Mouse (Mus musculus) hindbrain, embryonic 10.5 days (tissue): ENCODE measurements at regions not wholly inside any gene's neighbourhood (a gene's known extent, or its start where the extent isn't known, plus 50 kb on each side); places are given as distances from the start of the nearest gene placed in this dataset.

Experiments used
- DNase-seq: peaks from one replicate; pipeline ENCODE4 v3.0.0-alpha.2; 2017; ENCODE audit warnings: low spot score
- H3K27ac ChIP-seq: fragments of 300-500 bp; sonication (generic); 2 replicates; pipeline ENCODE4 v1.5.1; 2016; ENCODE audit warnings: mild to moderate bottlenecking, moderate library complexity
- H3K27me3 ChIP-seq: fragments of 300-500 bp; sonication (generic); 2 replicates; pipeline ENCODE4 v1.6.1; 2016; ENCODE audit warnings: mild to moderate bottlenecking; ENCODE audit not compliant: poor library complexity, insufficient read depth, severe bottlenecking
- H3K36me3 ChIP-seq: fragments of 300-500 bp; sonication (generic); 2 replicates; pipeline ENCODE4 v1.6.1; 2016; ENCODE audit warnings: mild to moderate bottlenecking, moderate library complexity
- H3K4me1 ChIP-seq: fragments of 300-500 bp; sonication (generic); replicated peaks from 2 replicates; pipeline ENCODE4 v1.6.1; 2016; ENCODE audit warnings: mild to moderate bottlenecking
- H3K4me3 ChIP-seq: fragments of 300-500 bp; sonication (generic); 2 replicates; pipeline ENCODE4 v1.5.1; 2016; ENCODE audit warnings: mild to moderate bottlenecking, moderate library complexity
- H3K9me3 ChIP-seq: fragments of 300-500 bp; sonication (generic); 2 replicates; pipeline ENCODE4 v1.6.1; 2016; ENCODE audit warnings: mild to moderate bottlenecking, moderate library complexity
- WGBS: fragments of 180-500 bp; shearing (Covaris S2); methylation state at CpG from one replicate; pipeline ENCODE4 v1.1.7; 2016; 5-methylcytosine and 5-hydroxymethylcytosine counted together

DNA sequence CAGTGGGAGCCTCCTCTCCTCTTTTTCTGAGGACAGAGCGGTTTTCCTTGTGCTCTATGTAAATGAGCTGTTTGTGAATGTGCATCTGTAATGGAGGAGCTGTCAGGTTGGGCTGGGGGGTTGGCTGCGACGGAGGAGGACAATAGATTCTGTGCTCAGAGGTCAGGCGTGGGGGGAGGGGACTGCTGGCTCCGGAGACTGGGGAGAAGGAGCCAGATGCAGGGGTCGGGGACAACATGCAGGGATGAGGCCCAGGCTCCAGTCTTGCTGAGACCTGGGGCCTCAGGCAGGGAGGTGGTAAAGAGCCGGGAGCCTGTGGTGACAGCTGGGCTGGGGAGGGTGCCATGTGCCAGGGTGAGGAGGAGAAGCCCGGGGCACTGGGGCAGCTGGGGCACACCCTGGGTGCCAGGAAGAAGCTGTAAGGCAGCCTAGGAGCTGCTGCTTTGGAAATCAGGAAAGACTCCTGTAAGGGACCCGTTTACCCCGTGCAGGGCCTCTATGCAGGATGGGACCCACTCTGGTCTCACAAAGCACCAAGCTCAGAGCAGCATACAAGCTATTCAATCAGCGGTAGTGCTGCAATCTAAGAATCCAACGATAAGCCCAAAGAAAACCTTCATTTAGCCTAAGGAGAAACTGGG, 124.5 kb downstream of the 3100002H09Rik start:
- peaks cover 27% of the 10 kb centered on the region for H3K9me3 ChIP-seq
- H3K36me3 ChIP-seq, result no peaks in the 10 kb centered on the region
- 4% methylated on average over 12 of the region's 12 CpGs for WGBS
- H3K27ac ChIP-seq, result peak overlapping the region; percentile 91
- H3K27me3 ChIP-seq, result peaks cover 66% of the 10 kb centered on the region
- peak; percentile 92 for DNase-seq
- H3K4me3 ChIP-seq, result peak overlapping the region; percentile 31
- peaks cover 42% of the 10 kb centered on the region for H3K4me1 ChIP-seq

DNA sequence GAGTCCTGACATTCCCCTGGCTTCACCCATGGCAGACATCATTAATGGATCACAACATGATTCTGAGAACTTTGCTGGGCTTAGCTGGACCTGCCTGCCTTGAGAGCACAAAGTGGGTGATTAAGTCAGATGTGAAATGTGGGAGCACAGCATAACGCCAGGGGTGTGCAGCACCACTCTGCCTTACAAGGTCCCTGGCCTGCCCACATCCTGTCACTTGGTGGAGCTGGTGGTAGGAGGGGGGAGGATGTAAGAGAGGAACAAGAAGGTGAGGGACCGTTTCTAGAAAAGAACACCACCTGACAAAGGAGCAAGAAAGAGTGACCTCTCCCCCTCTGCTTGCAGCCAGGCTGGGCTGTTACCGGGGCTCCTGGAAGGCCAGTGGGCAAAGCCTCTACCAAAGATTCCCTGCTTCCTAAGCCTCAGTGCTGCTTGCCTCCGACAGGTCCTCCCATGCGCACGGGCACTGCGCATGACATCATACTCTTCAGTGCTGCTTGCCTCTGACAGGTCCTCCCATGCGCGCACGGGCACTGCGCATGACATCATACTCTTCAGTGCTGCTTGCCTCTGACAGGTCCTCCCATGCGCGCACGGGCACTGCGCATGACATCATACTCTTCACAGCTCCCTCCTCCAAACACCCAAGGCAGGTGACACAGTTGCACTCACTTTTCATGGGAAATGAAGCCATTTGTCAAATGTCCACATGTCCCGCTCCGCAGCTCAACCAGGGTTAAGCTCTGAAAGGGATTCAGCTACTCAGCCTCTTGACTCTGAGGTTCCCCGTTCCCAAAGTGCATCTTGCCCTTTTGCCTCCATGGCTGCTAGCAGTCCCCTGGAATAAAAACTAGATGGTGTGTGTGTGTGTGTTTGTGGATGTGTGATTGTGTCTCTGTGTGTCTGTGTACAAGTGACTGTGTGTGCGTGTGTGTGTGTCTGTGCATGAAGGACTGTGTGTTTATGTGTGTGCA, 125.7 kb downstream of the 3100002H09Rik start:
- Histone ChIP-seq H3K27me3 (peaks cover 78% of the 10 kb centered on the region), H3K36me3 (no peaks in the 10 kb centered on the region), H3K27ac (peak overlapping the region; percentile 91), H3K4me1 (peaks cover 42% of the 10 kb centered on the region), H3K4me3 (peak overlapping the region; percentile 31), H3K9me3 (peaks cover 21% of the 10 kb centered on the region)
- DNase-seq, result peak; percentile 25
- 35% methylated on average over 19 of the region's 19 CpGs for WGBS

DNA sequence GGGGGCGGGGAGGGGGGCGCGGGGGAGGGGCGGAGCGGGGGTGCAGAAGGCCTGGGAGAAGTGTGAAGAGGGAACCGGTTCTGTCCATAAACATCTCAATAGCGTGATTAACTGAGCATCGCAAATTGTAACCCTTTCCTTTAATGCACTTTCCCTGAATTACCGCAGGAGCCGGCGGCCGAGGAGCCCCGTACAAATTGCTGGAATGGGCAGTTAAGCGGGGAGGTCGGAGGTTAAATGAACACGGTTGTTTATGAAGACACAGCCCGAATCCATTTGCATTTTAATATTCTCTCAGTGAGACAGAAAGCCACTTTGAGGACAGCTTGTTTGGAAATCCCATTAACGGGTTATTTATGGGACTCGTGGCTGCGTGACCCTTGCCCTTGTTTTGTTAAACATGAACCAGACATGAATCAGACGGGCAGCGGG, 132.7 kb downstream of the 3100002H09Rik start:
- H3K36me3 ChIP-seq, result no peaks in the 10 kb centered on the region
- H3K4me3 ChIP-seq, result peak overlapping the region; percentile 37
- peaks cover 98% of the 10 kb centered on the region for H3K27me3 ChIP-seq
- DNase-seq, result peak; percentile 81
- 1% methylated on average over 21 of the region's 22 CpGs for whole genome bisulfite sequencing
- H3K9me3 ChIP-seq, result no peaks in the 10 kb centered on the region
- H3K4me1 ChIP-seq, result peaks cover 29% of the 10 kb centered on the region
- H3K27ac ChIP-seq, result peak overlapping the region; percentile 68; the same call in 1 of the 2 replicates

DNA sequence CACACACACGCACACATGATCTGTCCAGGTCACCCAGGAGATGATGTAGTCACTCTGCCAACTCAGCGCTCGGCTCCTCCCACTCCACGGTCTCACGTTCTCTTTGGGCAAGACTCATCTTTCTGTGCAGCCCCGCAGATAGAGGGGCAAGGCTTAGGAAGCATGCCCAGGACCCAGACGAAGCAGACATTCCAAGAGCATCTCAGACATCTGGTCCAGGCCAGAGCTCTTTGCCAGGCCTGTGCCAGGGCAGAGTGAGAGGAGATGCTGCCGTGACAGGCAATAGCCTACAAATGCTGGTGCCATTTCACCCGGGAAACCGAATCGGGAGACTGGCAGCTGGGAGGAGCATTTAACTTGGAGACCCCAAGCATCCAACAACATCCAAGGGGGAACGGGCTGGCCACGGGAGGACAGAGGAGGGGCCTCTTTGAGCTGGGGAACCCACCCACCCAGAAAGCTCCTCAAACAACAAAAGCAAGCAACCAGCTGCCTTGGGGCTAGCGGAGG, 133.2 kb downstream of the 3100002H09Rik start:
- H3K9me3 ChIP-seq, result no peaks in the 10 kb centered on the region
- H3K36me3 ChIP-seq, result no peaks in the 10 kb centered on the region
- WGBS, result 13% methylated on average over 14 of the region's 14 CpGs
- DNase-seq, result no peak
- peak overlapping the region; percentile 37 for H3K4me3 ChIP-seq
- peaks cover 28% of the 10 kb centered on the region for H3K4me1 ChIP-seq
- peaks cover 98% of the 10 kb centered on the region for H3K27me3 ChIP-seq
- peak overlapping the region; percentile 68 for H3K27ac ChIP-seq

DNA sequence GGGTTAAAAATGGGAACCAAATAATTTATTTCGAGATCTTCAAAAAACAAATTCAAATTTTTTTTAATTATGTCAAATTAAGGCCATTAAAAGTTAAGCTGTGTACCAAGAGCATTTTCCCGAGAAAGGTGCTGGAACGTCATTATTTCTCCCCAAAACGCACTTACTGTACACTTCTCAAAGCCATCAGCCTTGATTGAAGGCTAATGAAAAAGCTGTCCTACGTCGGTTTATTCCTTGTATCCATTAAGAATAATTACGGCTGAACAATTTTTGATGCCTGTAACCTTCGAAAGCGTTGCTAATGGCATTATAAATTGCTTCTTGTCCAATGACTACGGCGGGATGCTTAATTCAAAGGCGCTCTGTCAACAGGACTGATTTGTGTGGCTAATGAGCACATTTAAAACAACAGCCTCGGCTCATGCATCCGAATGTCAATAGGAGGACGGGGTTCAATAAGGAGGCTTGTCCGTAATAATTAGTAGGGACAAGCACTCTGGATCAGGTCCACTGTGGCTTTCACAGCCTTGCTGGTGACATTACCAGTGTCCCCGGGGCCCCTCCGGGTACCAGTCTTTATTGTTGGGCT, 145.3 kb downstream of the 3100002H09Rik start:
- Histone ChIP-seq H3K4me1 (0 out of 2 replicates have a peak, but pooled peaks cover 3% of the 10 kb centered on the region), H3K27me3 (peaks cover 97% of the 10 kb centered on the region), H3K4me3 (no peak overlapping the region), H3K36me3 (no peaks in the 10 kb centered on the region), H3K27ac (no peak overlapping the region), H3K9me3 (no peaks in the 10 kb centered on the region)
- no peak for DNase-seq
- WGBS, result 79% methylated on average over 18 of the region's 18 CpGs

DNA sequence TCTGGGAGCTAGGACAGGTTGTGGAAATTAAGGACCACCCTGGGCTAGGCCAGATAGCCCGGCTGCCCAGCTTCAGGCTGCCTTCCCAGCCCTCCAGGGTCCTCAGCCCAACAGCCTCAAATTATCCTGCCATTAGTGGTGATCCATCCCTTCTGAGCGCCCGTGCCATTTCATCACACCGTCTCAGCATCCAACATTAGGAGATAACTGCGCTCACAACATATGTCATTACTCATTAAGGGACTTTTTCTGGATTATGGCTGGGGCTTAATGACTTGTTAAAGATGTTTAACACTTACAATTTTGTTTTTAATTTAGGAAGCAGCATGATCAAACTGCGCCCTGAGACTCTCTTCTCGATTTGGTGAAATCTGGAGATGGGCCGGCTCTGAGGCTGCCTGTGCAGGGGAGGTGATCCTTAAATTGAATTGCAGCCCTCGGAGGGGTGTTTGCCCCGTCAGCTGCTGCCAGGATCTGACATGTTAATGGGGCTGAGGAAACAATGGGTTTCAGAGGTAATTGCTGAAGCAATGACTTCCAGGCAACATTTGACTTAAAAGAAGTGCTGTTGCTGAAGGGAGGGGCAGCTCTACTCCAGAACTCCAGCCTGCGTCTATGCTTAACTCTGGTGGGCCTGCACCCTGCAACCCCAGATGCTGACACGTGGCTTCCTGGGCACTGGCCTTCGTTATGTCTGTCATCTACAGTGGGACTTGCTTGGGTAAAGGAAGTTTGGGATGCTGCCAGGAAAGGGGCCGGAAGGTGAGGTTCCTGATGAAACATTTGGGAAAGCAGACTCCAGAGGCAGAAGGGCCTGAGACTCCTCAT, 154.9 kb downstream of the 3100002H09Rik start:
- Histone ChIP-seq H3K27ac (peak overlapping the region; percentile 62), H3K36me3 (no peaks in the 10 kb centered on the region), H3K9me3 (no peaks in the 10 kb centered on the region), H3K4me1 (peaks cover 50% of the 10 kb centered on the region), H3K4me3 (no peak overlapping the region), H3K27me3 (peaks cover 71% of the 10 kb centered on the region)
- WGBS, result 48% methylated on average over 14 of the region's 14 CpGs
- DNase-seq, result no peak

DNA sequence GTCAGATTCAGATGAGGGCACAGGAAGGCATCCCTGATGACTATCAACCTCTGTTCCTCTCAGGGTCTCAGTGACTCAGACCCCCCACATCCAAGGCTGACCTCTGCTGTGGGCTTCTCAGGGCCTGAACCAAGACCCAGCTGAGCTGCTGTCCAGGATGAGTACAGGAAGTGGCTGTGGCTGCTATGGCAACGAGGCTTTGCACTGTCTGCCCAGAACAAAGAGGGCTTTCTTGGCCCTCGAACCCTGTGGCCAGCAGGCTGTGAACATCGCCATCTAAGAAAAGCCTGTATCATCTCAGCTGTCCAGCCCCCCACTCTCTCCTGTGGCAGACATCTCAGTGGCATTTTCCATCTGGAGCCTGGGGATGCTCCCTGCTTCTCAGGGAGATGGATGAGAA, 159.5 kb downstream of the 3100002H09Rik start:
- DNase-seq, result peak; percentile 88
- Histone ChIP-seq H3K9me3 (no peaks in the 10 kb centered on the region), H3K27me3 (peaks cover 49% of the 10 kb centered on the region), H3K36me3 (no peaks in the 10 kb centered on the region), H3K4me3 (peak overlapping the region; percentile 9; the same call in 1 of the 2 replicates), H3K4me1 (peaks cover 47% of the 10 kb centered on the region), H3K27ac (peak overlapping the region; percentile 76)
- 4% methylated on average over 3 of the region's 3 CpGs for WGBS

DNA sequence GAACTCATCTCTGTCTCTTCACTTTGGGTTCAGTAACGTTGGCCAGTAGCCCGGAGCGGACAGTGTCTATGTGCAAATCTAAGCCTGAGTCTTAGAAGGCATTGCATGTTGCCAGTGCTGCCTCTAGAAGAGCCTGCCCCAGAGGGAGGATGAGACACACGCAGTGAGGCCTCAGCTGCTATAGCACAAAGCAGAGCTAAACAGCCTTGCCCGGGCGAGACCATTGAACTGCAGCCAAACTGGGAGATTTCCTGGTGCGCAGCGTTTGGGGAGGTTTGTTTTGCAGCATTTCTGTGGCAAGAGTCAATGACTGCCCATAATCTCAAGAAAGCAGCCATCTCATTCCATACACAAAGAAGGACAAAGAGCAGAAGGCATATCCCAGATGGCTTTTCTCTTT, 164.0 kb downstream of the 3100002H09Rik start:
- H3K27me3 ChIP-seq, result peaks cover 66% of the 10 kb centered on the region
- H3K9me3 ChIP-seq, result no peaks in the 10 kb centered on the region
- H3K4me3 ChIP-seq, result no peak overlapping the region
- no peak overlapping the region for H3K27ac ChIP-seq
- no peaks in the 10 kb centered on the region for H3K36me3 ChIP-seq
- peaks cover 53% of the 10 kb centered on the region for H3K4me1 ChIP-seq
- 69% methylated on average over 8 of the region's 8 CpGs for WGBS
- no peak for DNase-seq

DNA sequence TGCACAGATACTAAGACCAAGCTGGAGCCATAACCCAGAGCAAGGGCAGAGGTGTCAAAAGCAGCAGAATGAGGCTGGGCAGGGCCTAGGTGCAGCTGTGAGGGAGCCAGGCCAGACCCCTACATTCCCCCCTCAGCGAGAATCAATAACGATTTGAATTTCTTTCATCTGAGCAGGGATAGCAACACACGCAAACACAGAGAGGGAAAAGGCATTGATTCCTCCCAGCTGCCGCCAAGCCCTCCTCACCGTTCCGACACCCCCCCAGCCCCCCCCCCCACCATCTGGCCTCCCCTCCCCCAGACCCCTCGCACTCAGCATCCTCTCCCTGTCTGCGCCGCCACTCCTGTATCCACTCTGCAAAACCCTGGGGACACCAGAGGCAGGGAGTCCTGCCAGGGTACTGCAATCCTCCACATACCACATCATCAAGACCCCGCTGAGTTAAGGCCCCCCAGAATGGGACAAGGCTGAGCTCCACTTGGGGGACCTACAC, 166.9 kb downstream of the 3100002H09Rik start:
- 3% methylated on average over 10 of the region's 10 CpGs for WGBS
- Histone ChIP-seq H3K36me3 (no peaks in the 10 kb centered on the region), H3K27me3 (peaks cover 86% of the 10 kb centered on the region), H3K4me1 (peaks cover 38% of the 10 kb centered on the region), H3K27ac (peak overlapping the region; percentile 70), H3K4me3 (peak overlapping the region; percentile 23; the same call in 1 of the 2 replicates), H3K9me3 (no peaks in the 10 kb centered on the region)
- peak; percentile 57 for DNase-seq

DNA sequence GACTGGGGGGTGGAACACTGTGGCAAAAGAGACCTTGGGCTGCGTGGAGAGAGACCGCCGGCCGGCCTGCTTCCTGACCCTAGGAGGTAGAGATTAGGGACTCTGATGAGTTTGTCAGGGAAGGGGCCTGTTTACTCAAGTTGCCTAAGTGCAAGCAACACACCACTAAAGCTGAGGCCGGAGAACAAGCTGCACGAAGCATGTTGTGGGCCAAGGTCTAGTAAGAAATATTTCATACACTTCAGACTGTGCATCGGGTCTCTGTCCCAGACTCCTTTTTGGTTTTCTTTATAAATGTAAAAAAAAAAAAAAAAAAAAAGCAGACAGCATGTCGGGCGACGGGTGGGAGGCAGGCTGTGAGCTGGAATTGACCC, 167.5 kb downstream of the 3100002H09Rik start:
- H3K27me3 ChIP-seq, result peaks cover 91% of the 10 kb centered on the region
- 9% methylated on average over 10 of the region's 10 CpGs for WGBS
- peak overlapping the region; percentile 70 for H3K27ac ChIP-seq
- no peaks in the 10 kb centered on the region for H3K36me3 ChIP-seq
- peaks cover 38% of the 10 kb centered on the region for H3K4me1 ChIP-seq
- H3K4me3 ChIP-seq, result no peak overlapping the region
- no peak for DNase-seq
- H3K9me3 ChIP-seq, result no peaks in the 10 kb centered on the region

DNA sequence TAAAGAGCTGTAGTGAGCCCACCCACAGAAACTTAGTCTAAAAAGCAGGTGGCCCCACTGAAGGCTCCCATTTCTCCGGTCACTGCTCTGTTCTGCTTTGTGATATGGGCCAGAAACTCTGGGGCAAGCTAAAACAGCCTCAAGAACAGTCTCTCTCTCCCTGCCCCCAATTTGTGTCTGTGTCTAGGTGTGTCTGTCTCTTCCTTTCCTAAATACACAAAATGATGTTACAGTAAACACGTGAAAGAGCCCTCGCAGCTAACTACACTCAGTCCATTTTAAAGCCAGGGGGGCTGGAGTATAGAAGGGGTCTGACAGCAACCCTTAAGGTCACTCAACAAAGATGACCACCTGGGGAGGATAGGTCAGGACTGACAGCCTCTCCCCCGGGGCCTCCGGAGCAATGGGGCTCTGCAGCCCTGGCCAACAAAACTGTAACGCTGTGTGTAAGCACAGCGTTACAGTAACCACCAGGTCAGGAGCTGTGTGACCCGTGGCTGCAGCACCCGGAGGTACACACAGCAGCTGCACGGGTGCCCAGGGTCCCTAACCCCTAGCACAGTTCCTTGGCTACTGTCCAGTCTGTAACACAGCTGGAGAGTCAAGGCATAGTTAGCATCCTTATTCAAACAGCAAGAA, 168.0 kb downstream of the 3100002H09Rik start:
- DNase-seq, result no peak
- 6% methylated on average over 10 of the region's 10 CpGs for WGBS
- Histone ChIP-seq H3K27ac (peak overlapping the region; percentile 70), H3K27me3 (peaks cover 96% of the 10 kb centered on the region), H3K36me3 (no peaks in the 10 kb centered on the region), H3K9me3 (no peaks in the 10 kb centered on the region), H3K4me1 (peaks cover 38% of the 10 kb centered on the region), H3K4me3 (no peak overlapping the region)
